Mouse (Mus musculus) ES-Bruce4 (cell line): ENCODE data around the gene Brd4.

Source experiments
- EP300 ChIP-seq: IDR thresholded peaks from 2 replicates; pipeline ENCODE4 v1.6.1; 2011; ENCODE audit warnings: low read depth, low read length; ENCODE audit not compliant: insufficient read depth
- POLR2A ChIP-seq: IDR thresholded peaks from one replicate; pipeline ENCODE4 v1.8.1; 2011; ENCODE audit warnings: low read length; ENCODE audit not compliant: insufficient read depth

- no peak for TF ChIP-seq POLR2A
- no peak for TF ChIP-seq EP300
Measured at GRCm38 (mm10) chr17:32179621-32180491, 104.7 kb downstream of the Brd4 start.
